Mouse (Mus musculus): ENCODE data around the gene Zfp955b.
"Not testable (repeated sequence)": the region's sequence is repeated elsewhere in the genome, so short reads cannot be mapped to it uniquely, and the experiment has no call there.

GRCm38 (mm10) chr17:33289876-33290149 lies 469 bp downstream of the Zfp955b start:
- not testable (repeated sequence) for TF ChIP-seq CTCF (IDR thresholded peaks at IDR 0.05; ENCODE audit: low read depth, low read length); GATA2 (IDR thresholded peaks at IDR 0.05; ENCODE audit: borderline replicate concordance, low read depth, low read length)
